In the genomic region with DNA sequence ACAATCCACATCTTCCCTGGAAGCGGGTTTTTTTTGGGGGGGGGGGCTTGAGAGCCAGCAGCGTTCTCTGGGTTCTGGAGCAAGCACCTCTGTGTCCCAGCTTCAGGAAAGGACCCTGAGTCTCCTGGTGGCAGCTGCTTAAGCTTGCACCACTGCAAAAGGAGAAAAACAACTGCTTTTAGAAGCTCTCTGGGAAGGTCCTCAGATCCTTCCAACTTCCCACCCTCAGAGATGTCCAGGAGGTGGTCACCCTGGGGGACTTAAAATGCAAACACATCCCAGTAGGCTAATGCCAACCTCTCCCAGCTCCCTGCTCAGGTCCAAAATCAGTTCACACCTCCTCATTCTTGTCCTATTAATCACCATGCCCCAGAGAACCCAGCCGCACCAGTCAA, we compare ENCODE assay signal across 14 mouse cellular contexts.
A peak's percentile ranks its signal among the peaks of the same experiment; 100 is the strongest.
DNase-seq lines count a peak whose midpoint lies in the region; ATAC-seq lines count a peak whose summit lies in the region.
"Had no signal": no experiment of that assay in that cellular context is flagged by ENCODE, and none has a peak within 500 bp of the region (broad histone marks: within the 10 kb centered on the region; RNA-seq: fewer than 3 reads in every experiment).

No protein-coding gene starts in this region.

- H3K4me2 ChIP-seq in kidney, embryonic 15.5 days = peak overlapping the region; percentile 33
- peak overlapping the region; percentile 40 for H3K4me2 ChIP-seq in embryonic facial prominence, embryonic 13.5 days
- H3K4me2 ChIP-seq in limb, embryonic 13.5 days (replicated peaks) = peak overlapping the region; percentile 41
- H3K4me2 ChIP-seq: heart, embryonic 11.5 days had no signal

- no peak for DNase-seq in kidney, postnatal 4 days
- no peak for DNase-seq in embryonic facial prominence, embryonic 10.5 days (ENCODE audit: low spot score)
- no peak for DNase-seq in embryo, embryonic 10.5 days (ENCODE audit: low spot score)
- no peak for DNase-seq in ovary, postnatal 36 days (ENCODE audit: low spot score)
- DNase-seq: cerebellum, postnatal 25 days; kidney, adult 2 months; liver; thymus, postnatal 25 days had no signal

- H3K36me3 ChIP-seq in kidney, embryonic 15.5 days = no peaks in the 10 kb centered on the region
- no peaks in the 10 kb centered on the region for H3K36me3 ChIP-seq in embryonic facial prominence, embryonic 10.5 days (replicated peaks)
- H3K36me3 ChIP-seq in embryonic facial prominence, embryonic 13.5 days = no peaks in the 10 kb centered on the region
- H3K36me3 ChIP-seq in limb, embryonic 13.5 days = no peaks in the 10 kb centered on the region
- H3K36me3 ChIP-seq: lung, embryonic 15.5 days had no signal

- no peak overlapping the region for H3K9ac ChIP-seq in kidney, embryonic 15.5 days
- H3K9ac ChIP-seq in embryonic facial prominence, embryonic 13.5 days = no peak overlapping the region
- H3K9ac ChIP-seq in limb, embryonic 13.5 days = 0 out of 2 replicates have a peak overlapping the region, but pooled peaks have one; percentile 25
- H3K9ac ChIP-seq: lung, embryonic 15.5 days had no signal

- H3K4me1 ChIP-seq in kidney, embryonic 15.5 days = peaks cover 10% of the 10 kb centered on the region
- peaks cover 18% of the 10 kb centered on the region for H3K4me1 ChIP-seq in embryonic facial prominence, embryonic 10.5 days
- H3K4me1 ChIP-seq in embryonic facial prominence, embryonic 13.5 days = peaks cover 38% of the 10 kb centered on the region
- peaks cover 15% of the 10 kb centered on the region for H3K4me1 ChIP-seq in limb, embryonic 13.5 days

- no peak for ATAC-seq in kidney, embryonic 15.5 days (replicated peaks; ENCODE audit: low FRiP score)
- no peak for ATAC-seq in embryonic facial prominence, embryonic 13.5 days (ENCODE audit: insufficient number of reproducible peaks, insufficient read depth, low FRiP score, low TSS enrichment, low read depth)
- no peak for ATAC-seq in limb, embryonic 13.5 days (ENCODE audit: low FRiP score, low read depth)
- ATAC-seq: CD4-positive, CD25-positive, alpha-beta regulatory T cell, adult 4 months had no signal

- no peak overlapping the region for H3K27ac ChIP-seq in kidney, embryonic 15.5 days
- peak overlapping the region; percentile 59 for H3K27ac ChIP-seq in embryonic facial prominence, embryonic 10.5 days (replicated peaks)
- peak overlapping the region; percentile 82 for H3K27ac ChIP-seq in embryonic facial prominence, embryonic 13.5 days
- H3K27ac ChIP-seq in limb, embryonic 13.5 days = no peak overlapping the region
- H3K27ac ChIP-seq: lung, embryonic 15.5 days had no signal

- no peak overlapping the region for H3K4me3 ChIP-seq in kidney, embryonic 15.5 days (replicated peaks)
- H3K4me3 ChIP-seq in embryonic facial prominence, embryonic 10.5 days = no peak overlapping the region
- H3K4me3 ChIP-seq in embryonic facial prominence, embryonic 13.5 days = no peak overlapping the region
- H3K4me3 ChIP-seq in limb, embryonic 13.5 days = no peak overlapping the region
- H3K4me3 ChIP-seq: lung, embryonic 15.5 days had no signal

- H3K9me3 ChIP-seq in kidney, embryonic 15.5 days (replicated peaks) = no peaks in the 10 kb centered on the region
- no peaks in the 10 kb centered on the region for H3K9me3 ChIP-seq in embryonic facial prominence, embryonic 10.5 days
- no peaks in the 10 kb centered on the region for H3K9me3 ChIP-seq in embryonic facial prominence, embryonic 13.5 days
- no peaks in the 10 kb centered on the region for H3K9me3 ChIP-seq in limb, embryonic 13.5 days
- H3K9me3 ChIP-seq: lung, embryonic 15.5 days had no signal

- WGBS in kidney, embryonic 15.5 days = 9% methylated on average over 3 of the region's 3 CpGs
- 42% methylated on average over 3 of the region's 3 CpGs for WGBS in embryonic facial prominence, embryonic 10.5 days
- WGBS in embryonic facial prominence, embryonic 13.5 days = 21% methylated on average over 3 of the region's 3 CpGs
- whole genome bisulfite sequencing in limb, embryonic 13.5 days = 6% methylated on average over 3 of the region's 3 CpGs

- H3K27me3 ChIP-seq in kidney, embryonic 15.5 days = peaks cover 11% of the 10 kb centered on the region
- H3K27me3 ChIP-seq in embryonic facial prominence, embryonic 10.5 days (replicated peaks; ENCODE audit: low read depth, poor library complexity, severe bottlenecking) = 0 out of 2 replicates have a peak, but pooled peaks cover 5% of the 10 kb centered on the region
- peaks cover 5% of the 10 kb centered on the region; the same call in 1 of the 2 replicates for H3K27me3 ChIP-seq in embryonic facial prominence, embryonic 13.5 days
- peaks cover 42% of the 10 kb centered on the region for H3K27me3 ChIP-seq in limb, embryonic 13.5 days

Comparison
In these comparisons a context has a peak if more than half of its experiments do, and no peak if none do; other contexts are left out.
1. H3K27ac ChIP-seq: peak in embryonic facial prominence, embryonic 10.5 days (single experiment) and embryonic facial prominence, embryonic 13.5 days (single experiment); none in kidney, embryonic 15.5 days (single experiment) and limb, embryonic 13.5 days (single experiment).
2. Peak in every context shown above with its lines, with median percentiles within 50 percentile points of each other: H3K4me2 ChIP-seq.